Mouse (Mus musculus): ENCODE data around the gene Olfr96. TPM values are rescaled to one million over a fixed set of nuclear protein-coding genes. Genes with fewer than 3 reads are reported as not detected.
A peak's percentile ranks its signal among the peaks of the same experiment; 100 is the strongest.

The Olfr96 gene
- total RNA-seq, 1 experiment from 2014 or later = not detected

DNA sequence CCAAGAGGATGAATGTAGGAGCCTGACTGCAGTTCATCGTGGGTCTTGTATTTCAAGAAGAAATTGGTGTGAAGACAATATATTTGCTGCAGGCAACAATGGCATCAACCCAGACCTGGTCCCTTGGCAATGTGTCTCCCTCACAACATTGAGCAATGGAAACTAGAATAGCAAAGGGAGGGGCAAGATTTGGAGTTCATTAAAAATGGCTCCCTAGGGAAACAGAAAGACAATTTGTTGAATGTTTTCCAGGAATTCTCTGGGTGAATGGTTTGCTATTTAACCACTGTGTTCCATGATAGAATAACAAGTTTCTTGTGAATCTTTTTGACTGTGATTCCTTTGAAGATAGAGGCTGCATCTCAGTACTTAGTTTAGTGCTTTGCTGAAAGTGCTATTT, 43.7 kb downstream of the Olfr96 start, which contains the start of gene Olfr98:
Olfr98 (minus strand) TSS at position 124 of the 400 bp plus-strand sequence.
- ATAC-seq (replicated peaks; ENCODE audit: insufficient number of reproducible peaks, low FRiP score, low TSS enrichment, poor library complexity, severe bottlenecking) = no peak

DNA sequence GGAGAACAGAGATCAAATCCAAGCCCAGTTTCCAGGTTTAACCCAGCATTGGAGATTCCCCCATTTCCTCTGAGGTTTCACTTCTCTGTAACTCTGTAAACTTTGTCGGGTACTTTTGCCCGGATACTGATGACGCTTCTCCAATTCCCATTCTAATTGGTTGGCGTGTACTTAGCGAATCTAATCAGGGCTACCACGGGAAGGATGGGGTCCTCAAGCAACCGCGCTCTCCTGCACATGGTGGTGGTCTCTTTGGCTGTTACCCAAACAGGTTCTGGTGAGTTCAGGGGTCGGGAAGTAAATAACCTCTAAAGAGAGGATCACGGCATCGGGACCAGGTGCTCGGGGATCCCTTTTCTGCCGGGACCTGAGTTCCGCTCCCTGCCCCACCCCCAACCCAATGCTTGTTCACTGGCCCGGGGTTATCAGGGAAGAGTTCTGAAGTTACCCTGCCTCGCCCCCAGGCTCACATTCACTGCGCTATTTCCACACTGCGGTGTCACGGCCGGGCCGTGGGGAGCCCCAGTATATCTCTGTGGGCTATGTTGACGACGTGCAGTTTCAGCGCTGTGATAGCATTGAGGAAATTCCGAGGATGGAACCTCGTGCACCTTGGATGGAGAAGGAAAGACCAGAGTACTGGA, 50.2 kb downstream of the Olfr96 start, which contains the start of gene H2-M3:
H2-M3 (plus strand) TSS at position 163 of the 644 bp plus-strand sequence.
- ATAC-seq (replicated peaks; ENCODE audit: insufficient number of reproducible peaks, low FRiP score, low TSS enrichment, poor library complexity, severe bottlenecking) = peak; percentile 72

DNA sequence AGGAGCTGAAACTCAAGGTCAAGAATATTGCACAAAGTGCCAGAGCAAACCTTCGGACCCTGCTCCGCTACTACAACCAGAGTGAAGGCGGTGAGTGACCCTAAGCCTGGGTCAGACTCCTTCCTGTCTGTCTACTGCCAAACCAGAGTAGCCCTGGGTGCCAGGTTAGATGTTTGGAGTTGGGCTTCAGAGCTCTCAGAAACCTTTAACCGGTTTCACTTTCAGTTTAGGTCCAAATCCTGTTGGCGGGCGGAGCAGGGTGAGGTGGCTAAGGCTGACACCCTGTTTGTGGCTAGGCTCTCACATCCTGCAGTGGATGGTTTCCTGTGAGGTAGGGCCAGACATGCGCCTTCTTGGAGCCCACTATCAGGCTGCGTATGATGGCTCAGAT, 50.8 kb downstream of the Olfr96 start:
- ATAC-seq (replicated peaks; ENCODE audit: insufficient number of reproducible peaks, low FRiP score, low TSS enrichment, poor library complexity, severe bottlenecking) = peak; percentile 82

DNA sequence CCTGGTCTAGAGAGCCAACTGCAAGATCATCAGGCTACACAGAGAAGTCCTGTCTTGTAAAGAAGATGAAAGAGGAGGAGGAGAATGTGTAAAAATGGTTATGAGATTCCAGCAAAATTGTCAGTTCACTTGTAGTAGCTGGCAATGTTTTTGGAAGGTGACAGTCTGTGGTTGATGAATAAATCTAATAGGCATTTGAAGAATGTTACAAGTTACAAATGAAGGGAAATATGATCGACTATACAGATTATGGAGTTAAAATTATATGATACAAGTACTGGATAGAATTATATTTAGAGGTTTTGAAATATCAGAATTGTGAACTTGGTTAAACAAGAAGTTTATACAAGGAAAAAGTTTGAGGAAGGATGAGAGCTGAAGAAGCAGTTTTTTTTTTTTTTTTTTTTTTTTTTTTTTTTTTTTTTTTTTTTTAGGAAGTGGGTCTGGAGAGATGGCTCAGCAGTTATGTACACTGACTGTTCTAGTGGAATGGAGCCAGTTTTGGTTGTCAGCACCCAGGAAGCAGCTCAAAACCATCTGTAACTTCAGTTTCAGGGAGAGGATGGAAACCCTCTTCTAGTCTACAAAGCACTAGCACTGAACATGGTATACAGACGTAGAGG, 55.8 kb downstream of the Olfr96 start:
- ATAC-seq (replicated peaks; ENCODE audit: insufficient number of reproducible peaks, low FRiP score, low TSS enrichment, poor library complexity, severe bottlenecking) = no peak

Other genes starting within 250 kb of the Olfr96 start
- gene 2410137M14Rik, start 238.9 kb upstream of the Olfr96 start, total RNA-seq (2017) = not detected in 3 replicates
- gene H2-M5, start 230.6 kb upstream of the Olfr96 start, total RNA-seq (2017) = not detected in 3 replicates
- gene Zfp57, start 219.0 kb upstream of the Olfr96 start, total RNA-seq (2017) = 0.64 to 3.4 TPM in 2 of 3 replicates, not detected in the other
- gene Mog, start 196.7 kb upstream of the Olfr96 start, total RNA-seq (2017) = not detected in 3 replicates
- gene Gabbr1, start 174.2 kb upstream of the Olfr96 start, total RNA-seq (2017) = 20.1 to 24.2 TPM (median 24.1 TPM) in 3 replicates
- gene Olfr90, start 131.6 kb upstream of the Olfr96 start, total RNA-seq (2017) = not detected in 3 replicates
- not detected in 3 replicates for gene Olfr91, start 121.9 kb upstream of the Olfr96 start, total RNA-seq (2017)
- 0.48 TPM in 1 of 3 replicates, not detected in the others for gene Olfr92, start 100.1 kb upstream of the Olfr96 start, total RNA-seq (2017)
- gene Olfr93, start 58.7 kb upstream of the Olfr96 start, total RNA-seq (2017) = not detected in 3 replicates
- not detected in 3 replicates for gene Ubd, start 26.3 kb upstream of the Olfr96 start, total RNA-seq (2017)
- gene Olfr94, start 19.2 kb upstream of the Olfr96 start, total RNA-seq (2017) = not detected in 3 replicates
- not detected in 3 replicates for gene Olfr95, start 7.0 kb upstream of the Olfr96 start, total RNA-seq (2017)
- not detected in 3 replicates for gene Olfr97, start 17.2 kb downstream of the Olfr96 start, total RNA-seq (2017)
- not detected in 3 replicates for gene Olfr98, start 43.6 kb downstream of the Olfr96 start, total RNA-seq (2017)
- 78.7 to 86.4 TPM (median 79.2 TPM) in 3 replicates for gene H2-M3, start 50.1 kb downstream of the Olfr96 start, total RNA-seq (2017)
- gene Olfr99, start 63.3 kb downstream of the Olfr96 start, total RNA-seq (2017) = not detected in 3 replicates
- gene Olfr101, start 84.2 kb downstream of the Olfr96 start, total RNA-seq (2017) = not detected in 3 replicates
- not detected in 3 replicates for gene Olfr102, start 96.9 kb downstream of the Olfr96 start, total RNA-seq (2017)
- gene Olfr103, start 119.6 kb downstream of the Olfr96 start, total RNA-seq (2017) = not detected in 3 replicates
- gene Olfr104-ps, start 139.4 kb downstream of the Olfr96 start, total RNA-seq (2017) = not detected in 3 replicates
- gene Olfr105-ps, start 158.9 kb downstream of the Olfr96 start, total RNA-seq (2017) = not detected in 3 replicates
- gene Olfr106-ps, start 170.2 kb downstream of the Olfr96 start, total RNA-seq (2017) = not detected in 3 replicates
- not detected in 3 replicates for gene Olfr107, start 179.1 kb downstream of the Olfr96 start, total RNA-seq (2017)
- gene Olfr108, start 225.3 kb downstream of the Olfr96 start, total RNA-seq (2017) = not detected in 3 replicates
- gene Olfr109, start 238.8 kb downstream of the Olfr96 start, total RNA-seq (2017) = not detected in 3 replicates